Mouse (Mus musculus) cerebellum, adult 2 months (tissue): ENCODE measurements at regions not wholly inside any gene's neighbourhood (a gene's known extent, or its start where the extent isn't known, plus 50 kb on each side); places are given as distances from the start of the nearest gene placed in this dataset.

ENCODE experiments used
- CTCF ChIP-seq: fragments of 200-500 bp; IDR thresholded peaks from 2 replicates; pipeline ENCODE4 v1.5.1; 2011; ENCODE audit warnings: low read depth, mild to moderate bottlenecking, control low read depth, low read length, moderate library complexity, borderline replicate concordance; ENCODE audit not compliant: insufficient read depth
- POLR2A ChIP-seq: fragments of 200-500 bp; IDR thresholded peaks from 2 replicates; pipeline ENCODE4 v1.6.1; 2011; ENCODE audit warnings: low read length, control low read depth, borderline replicate concordance; ENCODE audit not compliant: insufficient read depth

DNA sequence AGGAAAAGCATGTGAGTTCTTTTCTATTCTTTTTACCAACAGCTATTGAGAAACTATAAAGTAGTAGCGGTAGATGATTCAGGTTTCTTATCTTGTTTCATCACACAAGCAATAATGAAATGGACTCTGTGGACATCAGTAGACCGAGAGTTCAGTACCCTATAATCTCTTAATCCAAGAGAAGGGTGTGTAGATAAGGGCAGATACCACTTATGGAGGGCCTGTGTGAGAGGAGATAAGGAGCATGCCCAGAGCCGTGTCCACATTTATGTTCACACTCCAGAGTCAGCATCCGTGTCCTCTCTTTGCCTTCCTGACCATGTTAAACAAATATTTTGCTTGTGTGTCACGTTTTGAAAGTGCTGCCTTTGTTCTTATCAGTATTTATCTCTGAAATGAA is 340.3 kb downstream of the Tlr4 start:
- TF ChIP-seq CTCF = no peak
- TF ChIP-seq POLR2A = no peak
